Mouse (Mus musculus) liver, embryonic 13.5 days (tissue): ENCODE measurements around the gene Mmp14. TPM values are rescaled to one million over a fixed set of nuclear protein-coding genes. Genes with fewer than 3 reads are reported as not detected.

Source experiments
- ATAC-seq: fragments of 200-750 bp; cut with Nextera tagmentation; 2 replicates; pipeline ENCODE4 v1.8.0; 2017; ENCODE audit warnings: low read depth, mild to moderate bottlenecking, moderate number of reproducible peaks, moderate library complexity
- DNase-seq: peaks from one replicate; pipeline ENCODE4 v3.0.0; 2022
- H3K27ac ChIP-seq: fragments of 300-500 bp; sonication (generic); 2 replicates; pipeline ENCODE4 v1.5.1; 2015; ENCODE audit warnings: moderate library complexity, mild to moderate bottlenecking, inconsistent platforms
- H3K27me3 ChIP-seq: fragments of 300-500 bp; sonication (generic); 2 replicates; pipeline ENCODE4 v1.6.1; 2015; ENCODE audit warnings: mild to moderate bottlenecking, inconsistent platforms
- H3K36me3 ChIP-seq: fragments of 300-500 bp; sonication (generic); 2 replicates; pipeline ENCODE4 v1.6.1; 2015; ENCODE audit warnings: mild to moderate bottlenecking, inconsistent platforms
- H3K4me1 ChIP-seq: fragments of 300-500 bp; sonication (generic); replicated peaks from 2 replicates; pipeline ENCODE4 v1.6.1; 2015; ENCODE audit warnings: inconsistent platforms
- H3K4me2 ChIP-seq: fragments of 300-500 bp; sonication (generic); 2 replicates; pipeline ENCODE4 v1.6.1; 2015; ENCODE audit warnings: inconsistent platforms, mild to moderate bottlenecking, moderate library complexity
- H3K4me3 ChIP-seq: fragments of 300-500 bp; sonication (generic); replicated peaks from 2 replicates; pipeline ENCODE4 v1.5.1; 2015; ENCODE audit warnings: mild to moderate bottlenecking, inconsistent platforms
- H3K9ac ChIP-seq: fragments of 300-500 bp; sonication (generic); 2 replicates; pipeline ENCODE4 v1.6.1; 2015; ENCODE audit warnings: mild to moderate bottlenecking, inconsistent platforms
- H3K9me3 ChIP-seq: fragments of 300-500 bp; sonication (generic); replicated peaks from 2 replicates; pipeline ENCODE4 v1.6.1; 2016; ENCODE audit warnings: inconsistent platforms
- WGBS: fragments of 180-500 bp; shearing (Covaris S2); methylation state at CpG from one replicate; pipeline ENCODE4 v1.1.7; 2015; ENCODE audit not compliant: insufficient replicate concordance; 5-methylcytosine and 5-hydroxymethylcytosine counted together
- polyA plus RNA-seq: library from polyadenylated mRNA; unstranded; fragments of >200 nt; fragmentation: Nextera tagmentation; extraction: Ambion mirVana; gene quantifications from 2 replicates; pipeline ENCODE4 v1.2.1, GENCODE M21; 2015

The Mmp14 gene
- polyA plus RNA-seq, 1 experiment from 2014 or later, result 19.8 TPM

DNA sequence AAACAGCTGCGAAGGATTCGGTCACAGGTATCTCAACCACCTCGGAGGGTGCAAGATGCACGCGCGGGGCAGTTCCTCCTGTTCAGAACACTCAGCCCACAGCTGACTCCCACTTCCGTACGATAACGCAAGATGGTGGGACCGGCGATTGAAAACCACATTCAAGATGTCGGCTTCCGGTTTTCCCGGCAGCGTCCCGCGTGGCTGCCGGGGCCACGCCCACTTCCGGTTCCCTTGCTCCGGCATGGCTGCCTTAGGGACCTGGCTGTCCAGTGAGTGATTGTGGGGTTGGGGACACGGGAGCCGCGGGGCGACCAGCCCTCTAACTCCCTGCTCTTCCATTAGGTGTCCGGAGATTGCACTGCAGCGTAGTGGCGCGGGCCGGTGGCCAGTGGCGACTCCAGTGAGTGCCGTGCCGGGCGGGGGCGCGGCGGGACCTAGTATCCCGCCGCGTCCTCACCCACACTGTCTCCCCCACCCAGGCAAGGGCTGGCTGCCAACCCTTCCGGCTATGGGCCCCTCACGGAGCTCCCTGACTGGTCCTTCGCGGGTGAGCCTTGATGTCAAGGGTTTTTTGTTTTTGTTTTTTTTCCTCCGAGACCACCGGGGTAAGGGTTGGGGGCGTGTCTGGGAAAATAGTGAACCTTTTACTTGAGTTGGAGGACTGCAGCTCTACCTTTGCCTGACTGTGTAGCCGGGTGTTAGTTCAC is 4.6 kb upstream of the Mmp14 start, which contains the start of gene Mrpl52:
TSS of gene Mrpl52 (plus strand) at position 221 of the 710 bp plus-strand sequence.
- peak; percentile 71 for ATAC-seq
- Histone ChIP-seq H3K27me3 (peaks cover 28% of the 10 kb centered on the region), H3K4me3 (peak within 1 kb of the TSS; percentile 82)

DNA sequence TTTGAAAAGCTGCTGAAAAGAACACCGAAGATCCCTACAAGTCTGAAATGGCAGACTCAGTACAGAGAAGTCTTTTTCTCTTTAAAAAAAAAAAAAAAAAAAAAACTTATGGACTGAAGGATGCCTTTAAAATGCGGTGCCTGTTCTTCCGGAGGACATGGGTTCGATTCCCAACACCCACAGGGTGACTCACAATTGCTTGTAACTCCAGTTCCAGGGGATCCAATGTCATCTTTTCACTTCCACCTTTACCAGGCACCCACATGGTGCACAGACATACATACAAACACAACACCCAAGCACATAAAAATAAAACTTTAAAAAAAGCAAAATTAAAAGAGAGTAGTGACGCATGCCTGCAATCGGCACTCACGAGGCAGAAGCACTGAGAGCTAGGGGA is 3.7 kb upstream of the Mmp14 start:
- no peaks in the 10 kb centered on the region for H3K9me3 ChIP-seq
- H3K4me1 ChIP-seq, result peaks cover 88% of the 10 kb centered on the region
- 80% methylated on average over 7 of the region's 7 CpGs for WGBS
- H3K4me3 ChIP-seq, result peak overlapping the region; percentile 82
- H3K27ac ChIP-seq, result 0 out of 2 replicates have a peak overlapping the region, but pooled peaks have one; percentile 84
- DNase-seq (no peak), ATAC-seq (no peak)
- H3K27me3 ChIP-seq, result peaks cover 36% of the 10 kb centered on the region
- H3K36me3 ChIP-seq, result peaks cover 20% of the 10 kb centered on the region
- peak overlapping the region; percentile 73 for H3K4me2 ChIP-seq
- H3K9ac ChIP-seq, result peak overlapping the region; percentile 83

More for the DNA sequence above, 4.6 kb upstream of the Mmp14 start, which contains the start of gene Mrpl52:
- Histone ChIP-seq H3K9ac (peak within 1 kb of the TSS; percentile 83), H3K4me2 (peak within 1 kb of the TSS; percentile 73), H3K9me3 (no peaks in the 10 kb centered on the region), H3K4me1 (peaks cover 80% of the 10 kb centered on the region), H3K27ac (peak within 1 kb of the TSS; percentile 84), H3K36me3 (peaks cover 20% of the 10 kb centered on the region)
- WGBS, result under 1% methylated on average over 48 of the region's 48 CpGs
- peak; percentile 84 for DNase-seq

DNA sequence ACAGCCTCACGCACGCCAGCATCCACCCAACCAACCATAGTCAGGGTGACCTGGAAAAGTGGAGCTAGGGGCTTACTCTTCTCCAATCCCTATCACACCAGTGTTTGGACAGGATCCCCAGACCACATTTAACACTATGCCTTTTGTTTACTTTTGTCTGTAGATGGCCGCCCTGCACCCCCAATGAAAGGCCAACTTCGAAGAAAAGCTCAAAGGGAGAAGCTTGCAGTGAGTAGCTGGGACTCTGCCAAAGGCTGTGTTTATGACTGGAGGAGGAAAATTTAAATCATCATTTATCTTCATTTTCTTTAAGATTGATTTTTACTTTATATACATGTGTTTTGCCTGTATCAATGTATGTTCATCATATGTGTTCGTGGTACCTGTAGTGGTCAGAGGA is 3.0 kb upstream of the Mmp14 start:
- ATAC-seq (no peak), DNase-seq (no peak)
- Histone ChIP-seq H3K4me3 (no peak overlapping the region), H3K4me1 (peaks cover 91% of the 10 kb centered on the region), H3K9me3 (no peaks in the 10 kb centered on the region), H3K27ac (no peak overlapping the region), H3K4me2 (peak overlapping the region; percentile 73; the same call in 1 of the 2 replicates), H3K36me3 (peaks cover 20% of the 10 kb centered on the region), H3K27me3 (peaks cover 43% of the 10 kb centered on the region), H3K9ac (no peak overlapping the region; the same call in 1 of the 2 replicates)
- 80% methylated on average over 5 of the region's 5 CpGs for WGBS

DNA sequence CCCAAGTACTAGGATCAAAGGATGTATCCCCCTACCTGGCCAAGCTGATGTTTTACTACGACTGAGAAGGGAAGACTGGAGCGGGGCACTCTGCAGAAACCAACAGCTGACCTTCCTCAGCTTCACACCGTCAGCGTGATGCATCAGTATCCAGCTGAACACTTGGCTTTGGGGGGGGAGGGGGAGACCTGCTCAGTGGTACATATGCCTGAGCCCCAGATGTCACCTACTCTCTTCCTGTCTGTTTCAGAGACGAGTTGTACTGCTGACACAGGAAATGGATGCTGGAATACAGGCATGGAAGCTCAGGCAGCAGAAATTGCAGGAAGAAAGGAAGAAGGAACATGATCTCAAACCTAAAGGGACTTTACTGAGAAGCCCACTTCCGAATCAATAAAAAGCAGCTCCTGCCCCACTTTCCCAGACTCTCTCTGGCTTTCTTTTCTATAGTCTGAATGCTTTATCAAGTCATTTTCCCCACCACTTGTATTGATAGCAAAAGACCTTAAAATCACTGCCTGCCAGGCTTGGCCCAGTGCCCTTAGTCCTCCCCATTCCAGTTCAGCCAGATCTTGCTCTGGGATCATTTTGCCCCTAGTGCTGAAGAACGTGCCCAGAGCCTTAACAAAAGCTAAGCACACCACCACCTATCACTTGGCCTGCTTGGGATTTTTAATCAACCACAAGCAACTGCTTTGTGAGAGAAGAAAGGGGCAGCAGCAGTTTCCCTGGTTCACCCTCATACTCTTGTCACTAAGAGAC is 1.9 kb upstream of the Mmp14 start:
- no peak for DNase-seq
- ATAC-seq, result no peak
- no peak overlapping the region for H3K4me2 ChIP-seq
- WGBS, result 62% methylated on average over 7 of the region's 7 CpGs
- H3K4me1 ChIP-seq, result peaks cover 93% of the 10 kb centered on the region
- peaks cover 20% of the 10 kb centered on the region for H3K36me3 ChIP-seq
- peak overlapping the region; percentile 80 for H3K27ac ChIP-seq
- H3K9ac ChIP-seq, result no peak overlapping the region
- no peaks in the 10 kb centered on the region for H3K9me3 ChIP-seq
- H3K27me3 ChIP-seq, result peaks cover 54% of the 10 kb centered on the region
- no peak overlapping the region for H3K4me3 ChIP-seq

DNA sequence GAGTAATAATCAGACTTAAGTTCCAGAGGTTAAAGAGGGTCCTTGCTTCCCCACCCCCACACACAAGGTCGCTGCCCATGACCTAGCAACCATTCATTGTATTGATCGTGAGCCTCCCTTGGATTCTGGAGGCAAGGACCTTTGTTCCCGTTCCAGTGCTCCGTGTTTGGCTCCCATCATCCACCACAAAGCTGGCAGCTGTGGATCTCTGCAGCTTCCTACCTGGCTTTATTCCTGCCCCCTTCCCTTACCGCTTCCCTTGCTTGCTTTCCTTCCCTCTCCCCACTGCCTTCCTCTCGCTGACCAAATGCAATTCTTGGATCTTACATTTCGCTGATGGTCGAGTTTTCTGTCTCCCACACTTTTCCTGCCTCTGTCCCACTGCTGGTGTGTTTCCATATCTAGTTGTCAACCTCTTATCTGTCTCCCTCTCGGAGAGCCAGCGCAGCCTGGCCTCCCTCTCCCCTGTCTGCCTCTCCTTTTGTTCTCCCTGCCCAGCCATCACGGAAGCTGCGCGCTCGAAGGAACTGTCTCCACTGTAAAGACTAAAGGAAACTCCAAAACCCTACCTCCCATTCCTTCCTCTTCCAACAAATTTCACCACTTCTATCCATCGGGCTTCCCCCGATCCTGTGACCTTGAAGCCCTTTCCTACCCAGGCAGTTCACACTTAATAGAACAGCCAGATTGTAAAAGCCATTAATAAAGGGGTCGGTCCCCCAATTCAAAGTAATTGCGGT is 836 bp upstream of the Mmp14 start:
- H3K4me2 ChIP-seq, result peak overlapping the region; percentile 69
- H3K27me3 ChIP-seq, result peaks cover 61% of the 10 kb centered on the region
- WGBS, result 11% methylated on average over 18 of the region's 18 CpGs
- H3K4me3 ChIP-seq, result peak overlapping the region; percentile 66
- ATAC-seq (no peak), DNase-seq (no peak)
- H3K27ac ChIP-seq, result peak overlapping the region; percentile 80
- peaks cover 82% of the 10 kb centered on the region for H3K4me1 ChIP-seq
- H3K36me3 ChIP-seq, result peaks cover 23% of the 10 kb centered on the region
- H3K9me3 ChIP-seq, result no peaks in the 10 kb centered on the region
- H3K9ac ChIP-seq, result peak overlapping the region; percentile 77

DNA sequence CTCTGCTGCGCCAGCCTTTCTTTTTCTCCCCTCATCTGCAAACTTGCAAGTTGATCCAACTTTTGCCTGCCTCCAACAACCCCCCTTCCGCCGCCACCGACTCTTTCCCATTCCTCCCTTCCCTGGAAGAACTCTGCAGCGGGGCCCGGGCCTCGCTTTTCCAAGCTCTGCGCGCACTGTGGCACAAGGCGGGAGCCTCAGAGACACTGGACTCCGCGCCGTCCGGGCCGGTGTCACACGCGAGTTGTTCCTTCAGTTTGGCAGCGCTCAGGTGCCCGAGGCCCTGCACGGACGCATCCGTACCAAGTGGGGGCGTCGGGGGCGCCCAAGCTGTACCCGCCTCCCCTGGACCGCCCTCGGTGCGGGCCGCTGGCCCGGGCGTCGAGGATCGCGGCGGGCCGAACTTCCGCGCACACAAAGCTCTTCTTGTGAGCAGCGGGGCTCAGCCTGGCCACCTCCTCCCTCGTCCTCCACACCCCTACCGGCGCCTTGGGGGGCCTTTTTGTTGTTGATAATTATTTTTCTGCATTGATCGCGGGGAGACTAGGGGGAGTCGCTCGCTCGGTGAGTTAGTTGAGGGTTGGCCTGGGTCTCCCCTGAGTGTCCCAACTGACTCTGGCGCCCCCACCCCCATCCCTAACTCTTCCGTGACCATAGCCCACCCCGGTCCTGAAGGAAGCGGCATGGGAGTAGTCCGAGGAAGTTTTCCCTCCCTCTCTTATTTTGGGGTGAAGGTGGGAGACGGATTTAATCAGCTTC is 845 bp downstream of the Mmp14 start:
- DNase-seq, result no peak

DNA sequence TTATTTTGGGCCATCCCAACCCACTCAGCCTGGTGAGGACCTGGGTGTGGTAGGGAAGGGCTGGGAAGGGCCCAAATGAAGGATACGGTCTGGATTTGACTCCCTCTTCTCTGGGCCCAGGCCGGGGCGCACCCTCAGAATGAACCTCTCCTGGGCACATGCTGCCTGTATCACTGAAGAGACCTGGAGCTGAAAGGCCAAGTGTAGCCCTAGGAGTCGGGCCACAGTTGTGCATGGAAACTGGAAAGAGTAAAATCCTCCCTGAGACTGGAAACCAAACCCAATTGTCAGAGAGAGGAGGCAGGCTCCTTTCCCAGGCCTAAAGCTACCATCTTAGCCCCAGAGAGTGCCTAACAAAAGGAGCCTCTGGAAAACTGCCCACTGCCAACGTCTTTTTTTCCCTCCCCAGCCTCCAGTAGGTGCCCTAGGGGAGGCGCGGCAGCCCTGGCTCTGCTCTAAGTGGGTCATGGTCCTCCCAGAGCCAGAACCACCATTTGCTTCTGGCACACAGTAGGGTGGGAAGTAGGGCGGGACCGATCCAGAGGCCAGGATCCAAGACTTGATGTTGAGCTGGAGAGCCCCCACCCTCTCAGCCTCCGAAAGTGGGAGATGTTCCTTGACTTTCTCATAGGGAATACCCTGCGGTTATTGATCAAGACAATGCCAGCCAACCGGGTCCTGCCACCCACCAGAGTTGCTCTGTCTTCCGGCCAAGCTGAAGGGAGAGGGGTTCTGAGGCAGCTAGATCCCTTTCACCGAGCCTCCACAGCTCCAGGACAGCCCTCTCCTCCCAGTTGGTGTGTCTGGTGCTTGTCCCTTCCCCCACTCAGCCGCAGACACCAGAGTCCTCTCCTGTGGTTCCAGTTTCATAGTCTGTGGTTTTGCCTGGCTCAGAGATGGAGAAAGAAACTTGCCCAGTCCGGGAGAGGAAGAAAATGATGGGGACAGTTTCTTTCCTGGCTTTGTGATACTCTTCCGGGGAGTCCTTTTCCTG is 1.7 kb downstream of the Mmp14 start:
- Histone ChIP-seq H3K4me2 (peak overlapping the region; percentile 69), H3K27me3 (peaks cover 61% of the 10 kb centered on the region), H3K4me3 (peak overlapping the region; percentile 66), H3K9ac (peak overlapping the region; percentile 77), H3K36me3 (peaks cover 29% of the 10 kb centered on the region), H3K9me3 (no peaks in the 10 kb centered on the region), H3K4me1 (peaks cover 62% of the 10 kb centered on the region), H3K27ac (peak overlapping the region; percentile 80)
- ATAC-seq, result no peak
- no peak for DNase-seq
- 19% methylated on average over 17 of the region's 17 CpGs for WGBS

More for the DNA sequence above, 845 bp downstream of the Mmp14 start:
- no peaks in the 10 kb centered on the region for H3K9me3 ChIP-seq
- peaks cover 71% of the 10 kb centered on the region for H3K4me1 ChIP-seq
- no peak for ATAC-seq
- H3K4me2 ChIP-seq, result peak overlapping the region; percentile 69
- H3K36me3 ChIP-seq, result peaks cover 29% of the 10 kb centered on the region
- peak overlapping the region; percentile 66 for H3K4me3 ChIP-seq
- peaks cover 61% of the 10 kb centered on the region for H3K27me3 ChIP-seq
- peak overlapping the region; percentile 80 for H3K27ac ChIP-seq
- WGBS, result 4% methylated on average over 54 of the region's 54 CpGs
- H3K9ac ChIP-seq, result peak overlapping the region; percentile 77

DNA sequence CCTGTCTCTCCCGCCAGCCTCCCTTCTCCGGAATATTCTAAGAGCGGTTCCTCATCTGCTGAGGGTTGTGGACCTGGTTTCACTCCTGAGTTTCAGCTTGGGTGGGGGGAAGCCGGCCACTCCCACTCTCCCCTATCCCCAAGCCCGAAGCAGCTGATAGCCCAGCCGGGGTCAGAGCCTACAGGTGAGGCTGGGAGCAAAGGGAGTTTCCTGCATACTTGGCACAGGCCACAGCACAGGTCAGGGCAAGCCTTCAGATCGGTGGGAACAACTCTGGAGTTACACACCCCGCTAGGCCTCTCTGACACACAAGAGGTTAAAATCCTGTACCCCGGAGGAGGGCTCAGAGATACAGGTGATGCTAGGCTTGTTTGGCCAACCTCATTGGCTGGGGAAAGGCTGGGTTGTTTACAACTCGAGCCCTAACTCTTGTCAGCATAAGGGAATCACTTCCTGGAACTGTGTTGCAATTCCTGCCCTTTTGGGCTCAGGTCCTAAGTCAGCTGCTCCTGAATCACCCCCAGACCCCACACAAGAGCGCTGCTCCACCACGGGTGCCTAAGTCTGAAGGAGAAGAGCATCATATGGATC is 2.6 kb downstream of the Mmp14 start:
- peaks cover 54% of the 10 kb centered on the region for H3K4me1 ChIP-seq
- H3K27me3 ChIP-seq, result peaks cover 61% of the 10 kb centered on the region
- H3K36me3 ChIP-seq, result peaks cover 26% of the 10 kb centered on the region
- ATAC-seq, result peak; percentile 48
- H3K9me3 ChIP-seq, result no peaks in the 10 kb centered on the region
- H3K27ac ChIP-seq, result peak overlapping the region; percentile 30
- WGBS, result 48% methylated on average over 12 of the region's 12 CpGs
- no peak for DNase-seq
- 0 out of 2 replicates have a peak overlapping the region, but pooled peaks have one; percentile 77 for H3K9ac ChIP-seq
- H3K4me2 ChIP-seq, result peak overlapping the region; percentile 69
- H3K4me3 ChIP-seq, result peak overlapping the region; percentile 66

DNA sequence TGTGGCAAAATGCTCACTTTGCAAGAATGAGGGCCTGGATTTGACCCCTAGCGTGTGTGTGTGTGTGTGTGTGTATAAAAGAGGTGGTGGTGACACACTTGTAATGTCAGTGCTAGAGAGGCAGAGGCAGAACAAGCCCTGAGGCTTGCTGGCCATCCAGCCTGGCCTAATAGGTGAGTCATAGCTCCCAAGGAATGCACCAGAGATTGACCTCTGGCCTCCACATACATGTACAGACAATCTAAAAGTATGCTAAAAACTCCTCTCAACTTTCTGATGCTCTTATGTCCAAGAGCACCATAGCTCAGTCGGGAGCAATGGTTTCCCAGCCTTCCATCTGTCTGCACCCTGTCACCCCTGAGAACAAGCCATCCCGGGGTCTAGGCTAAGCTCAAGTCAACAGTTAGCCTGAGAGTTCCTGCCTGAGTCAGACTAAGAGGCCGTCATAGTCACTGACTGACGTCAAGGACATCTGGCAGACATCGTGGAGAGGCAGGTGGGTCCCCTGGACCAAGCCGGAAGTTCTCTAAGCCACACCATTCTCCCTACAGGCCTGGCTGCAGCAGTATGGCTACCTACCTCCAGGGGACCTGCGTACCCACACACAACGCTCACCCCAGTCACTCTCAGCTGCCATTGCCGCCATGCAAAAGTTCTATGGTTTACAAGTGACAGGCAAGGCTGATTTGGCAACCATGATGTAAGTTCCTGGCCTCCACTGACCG is 3.9 kb downstream of the Mmp14 start:
- peaks cover 51% of the 10 kb centered on the region for H3K27me3 ChIP-seq
- no peak overlapping the region for H3K4me2 ChIP-seq
- DNase-seq, result no peak
- no peak overlapping the region for H3K4me3 ChIP-seq
- WGBS, result 69% methylated on average over 11 of the region's 11 CpGs
- H3K9ac ChIP-seq, result no peak overlapping the region
- no peak for ATAC-seq
- H3K4me1 ChIP-seq, result peaks cover 41% of the 10 kb centered on the region
- H3K36me3 ChIP-seq, result peaks cover 26% of the 10 kb centered on the region
- no peak overlapping the region for H3K27ac ChIP-seq
- H3K9me3 ChIP-seq, result no peaks in the 10 kb centered on the region
